Mouse (Mus musculus) brain, embryonic 14.5 days (tissue): ENCODE results near the gene Slc39a1.

Source experiments
- CTCF ChIP-seq: fragments of 200-500 bp; IDR thresholded peaks from 2 replicates; pipeline ENCODE4 v1.5.1; 2012; ENCODE audit warnings: inconsistent platforms, mild to moderate bottlenecking, moderate library complexity, borderline replicate concordance; ENCODE audit not compliant: insufficient read depth, insufficient read length; ENCODE audit errors: extremely low read depth
- POLR2A ChIP-seq: fragments of 200-500 bp; IDR thresholded peaks from 2 replicates; pipeline ENCODE4 v1.6.1; 2012; ENCODE audit warnings: mild to moderate bottlenecking, inconsistent platforms, borderline replicate concordance; ENCODE audit not compliant: poor library complexity, insufficient read depth, insufficient read length, severe bottlenecking; ENCODE audit errors: extremely low read depth

DNA sequence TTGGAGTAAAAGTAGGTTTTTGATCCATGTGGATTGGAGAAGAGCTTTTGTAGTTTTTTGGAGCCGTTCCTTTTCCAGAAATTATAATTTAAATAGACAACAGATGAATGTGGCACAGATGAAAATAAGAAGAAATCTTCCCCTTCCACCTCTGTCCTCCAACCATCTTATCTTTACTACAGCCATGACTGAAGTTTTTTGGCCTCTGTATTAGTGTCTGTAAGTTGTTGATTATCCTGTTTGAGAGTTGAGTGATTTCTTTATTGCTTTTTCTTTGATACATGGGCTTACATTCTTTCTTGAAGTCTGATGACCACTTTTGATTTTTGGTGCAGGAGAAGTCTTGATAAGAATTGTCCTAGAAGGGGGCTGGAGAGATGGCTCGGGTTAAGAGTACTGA is 46.7 kb downstream of the Slc39a1 start:
- TF ChIP-seq POLR2A (no peak), CTCF (no peak)
